Mouse (Mus musculus) intestine, embryonic 14.5 days (tissue): ENCODE data around the gene Cstb. TPM values are rescaled to one million over a fixed set of nuclear protein-coding genes. Genes with fewer than 3 reads are reported as not detected.
A peak's percentile ranks its signal among the peaks of the same experiment; 100 is the strongest.
"Not testable (repeated sequence)": the region's sequence is repeated elsewhere in the genome, so short reads cannot be mapped to it uniquely, and the experiment has no call there.

Source experiments
- ATAC-seq: fragments of 200-750 bp; cut with Nextera tagmentation; replicated peaks from 2 replicates; pipeline ENCODE4 v1.8.0; 2017; ENCODE audit warnings: low read depth, moderate number of reproducible peaks, moderate TSS enrichment, moderate library complexity; ENCODE audit not compliant: low FRiP score, low TSS enrichment
- DNase-seq: peaks from one replicate; pipeline ENCODE4 v3.0.0-alpha.2; 2018; ENCODE audit warnings: low spot score
- H3K27ac ChIP-seq: fragments of 300-500 bp; sonication (generic); 2 replicates; pipeline ENCODE4 v1.5.1; 2014; ENCODE audit warnings: low read depth, mild to moderate bottlenecking, control low read depth
- H3K27me3 ChIP-seq: fragments of 300-500 bp; sonication (generic); replicated peaks from 2 replicates; pipeline ENCODE4 v1.6.1; 2014; ENCODE audit warnings: low read length, control low read depth; ENCODE audit not compliant: control insufficient read depth, insufficient read depth
- H3K36me3 ChIP-seq: fragments of 300-500 bp; sonication (generic); 2 replicates; pipeline ENCODE4 v1.6.1; 2014; ENCODE audit warnings: low read length, control low read depth; ENCODE audit not compliant: control insufficient read depth, insufficient read depth
- H3K4me1 ChIP-seq: fragments of 300-500 bp; sonication (generic); replicated peaks from 2 replicates; pipeline ENCODE4 v1.6.1; 2014; ENCODE audit warnings: low read length, control low read depth, mixed read lengths; ENCODE audit not compliant: control insufficient read depth, insufficient read depth
- H3K4me2 ChIP-seq: fragments of 300-500 bp; sonication (generic); 2 replicates; pipeline ENCODE4 v1.6.1; 2014; ENCODE audit warnings: low read length
- H3K4me3 ChIP-seq: fragments of 300-500 bp; sonication (generic); 2 replicates; pipeline ENCODE4 v1.5.1; 2014; ENCODE audit warnings: low read depth, low read length, control low read depth, mixed read lengths
- H3K9ac ChIP-seq: fragments of 300-500 bp; sonication (generic); 2 replicates; pipeline ENCODE4 v1.6.1; 2014; ENCODE audit warnings: mild to moderate bottlenecking, low read length
- H3K9me3 ChIP-seq: fragments of 300-500 bp; sonication (generic); 2 replicates; pipeline ENCODE4 v1.6.1; 2016; ENCODE audit warnings: low read length, control low read depth; ENCODE audit not compliant: control insufficient read depth
- WGBS: fragments of 180-500 bp; shearing (Covaris S2); extraction: QIAGEN DNeasy Blood & Tissue Kit; methylation state at CpG from one replicate; pipeline ENCODE4 v1.1.7; 2014; 5-methylcytosine and 5-hydroxymethylcytosine counted together
- polyA plus RNA-seq: library from polyadenylated mRNA; unstranded; fragments of >200 nt; fragmentation: Nextera tagmentation; extraction: Ambion mirVana; gene quantifications from 2 replicates; pipeline ENCODE4 v1.2.1, GENCODE M21; 2014

Gene Cstb
- polyA plus RNA-seq, 1 experiment from 2014 or later, result 258 TPM

DNA sequence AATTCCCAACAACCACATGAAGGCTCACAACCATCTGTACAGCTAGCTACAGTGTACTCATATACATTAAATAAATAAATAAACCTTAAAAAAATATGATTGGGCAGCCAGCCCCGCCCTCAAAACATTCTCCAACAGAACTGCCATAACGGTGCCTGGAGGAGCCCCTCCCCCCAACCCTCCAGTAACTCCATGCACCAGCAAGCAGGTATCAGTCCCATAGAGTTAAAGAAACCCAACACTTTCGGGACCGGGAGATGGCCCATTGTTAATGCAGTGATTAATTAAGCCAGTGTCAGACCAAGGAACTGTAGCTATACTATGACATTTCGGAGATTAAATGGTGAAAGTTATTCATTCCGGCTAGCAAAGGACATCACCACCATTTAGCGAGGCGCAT lies 13.6 kb upstream of the Cstb start:
- Histone ChIP-seq H3K27me3 (no peaks in the 10 kb centered on the region), H3K27ac (0 out of 2 replicates have a peak overlapping the region, but pooled peaks have one; percentile 86), H3K9me3 (no peaks in the 10 kb centered on the region), H3K9ac (peak overlapping the region; percentile 82), H3K4me3 (peak overlapping the region; percentile 81), H3K4me2 (peak overlapping the region; percentile 91), H3K36me3 (peaks cover 40% of the 10 kb centered on the region), H3K4me1 (peaks cover 11% of the 10 kb centered on the region)
- 15% methylated on average over 8 of the region's 8 CpGs for WGBS
- no peak for ATAC-seq
- no peak for DNase-seq

DNA sequence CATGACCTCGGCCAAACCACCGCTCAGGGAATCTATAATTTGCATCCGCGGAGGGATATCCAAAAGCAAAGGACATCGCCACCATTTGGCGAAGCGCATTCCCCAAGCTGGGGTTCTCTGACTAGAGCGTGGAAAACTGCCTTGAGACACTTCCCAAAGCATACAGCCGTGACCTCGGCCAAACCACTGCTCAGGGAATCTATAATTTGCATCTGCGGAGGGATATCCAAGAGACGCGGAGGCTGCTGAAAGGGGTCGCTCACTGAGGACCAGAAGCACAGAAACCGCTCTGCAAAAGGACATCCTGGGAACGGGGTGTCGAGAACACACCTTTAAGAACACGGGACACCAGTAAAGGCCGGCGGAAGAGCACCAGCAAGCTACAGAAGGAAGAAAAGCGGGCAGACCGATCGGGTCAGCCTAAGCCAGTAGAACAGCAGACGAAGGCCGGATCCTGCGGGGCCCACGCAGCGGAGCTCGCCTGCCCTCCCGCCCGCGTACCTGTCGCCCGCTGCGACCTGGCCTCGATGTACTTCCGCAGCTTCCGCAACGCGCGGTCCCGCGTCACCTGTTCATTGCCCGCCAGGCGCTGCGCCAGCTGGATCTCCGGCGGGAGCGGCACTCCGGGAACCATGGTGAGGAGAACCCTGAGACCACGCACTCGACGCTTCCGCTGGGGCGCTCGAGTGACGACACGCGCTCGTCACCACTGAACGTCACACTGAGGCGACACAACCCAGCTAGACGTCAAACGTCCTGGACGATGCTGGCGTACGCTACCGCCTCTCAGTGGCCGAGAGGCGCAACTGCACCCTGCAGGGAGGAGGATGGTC lies 12.9 kb upstream of the Cstb start, which contains the start of gene Rrp1:
Rrp1 (minus strand) TSS at position 725 of the 833 bp plus-strand sequence.
- no peaks in the 10 kb centered on the region for H3K27me3 ChIP-seq
- no peaks in the 10 kb centered on the region for H3K9me3 ChIP-seq
- peaks cover 34% of the 10 kb centered on the region for H3K36me3 ChIP-seq
- peak within 1 kb of the TSS; percentile 91 for H3K4me2 ChIP-seq
- peaks cover 11% of the 10 kb centered on the region for H3K4me1 ChIP-seq
- ATAC-seq (peak; percentile 94), DNase-seq (peak; percentile 100)
- peak within 1 kb of the TSS; percentile 86 for H3K27ac ChIP-seq
- H3K4me3 ChIP-seq, result peak within 1 kb of the TSS; percentile 81
- H3K9ac ChIP-seq, result peak within 1 kb of the TSS; percentile 82
- under 1% methylated on average over 63 of the region's 70 CpGs for WGBS

GRCm38 (mm10) chr10:78413152-78413520 lies 12.3 kb upstream of the Cstb start:
- Histone ChIP-seq H3K27me3 (no peaks in the 10 kb centered on the region), H3K36me3 (peaks cover 28% of the 10 kb centered on the region), H3K4me3 (peak overlapping the region; percentile 81), H3K4me1 (peaks cover 11% of the 10 kb centered on the region), H3K4me2 (peak overlapping the region; percentile 91), H3K9ac (peak overlapping the region; percentile 82), H3K9me3 (no peaks in the 10 kb centered on the region), H3K27ac (no peak overlapping the region)
- ATAC-seq (no peak), DNase-seq (no peak)
- WGBS, result 44% methylated on average over 7 of the region's 7 CpGs

DNA sequence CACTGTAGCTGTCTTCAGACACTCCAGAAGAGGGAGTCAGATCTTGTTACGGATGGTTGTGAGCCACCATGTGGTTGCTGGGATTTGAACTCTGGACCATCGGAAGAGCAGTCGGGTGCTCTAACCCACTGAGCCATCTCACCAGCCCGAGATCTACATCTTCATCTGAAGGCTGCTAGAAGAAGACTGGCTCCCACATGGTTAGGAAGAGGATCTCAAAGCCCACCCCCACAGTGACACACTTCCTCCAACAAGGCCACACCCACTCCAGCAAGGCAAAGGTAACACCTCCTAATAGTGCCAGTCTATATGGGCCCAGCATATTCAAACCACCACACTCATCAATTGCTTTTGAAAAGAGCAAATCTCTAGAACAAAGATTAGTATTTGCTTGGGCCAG lies 10.5 kb upstream of the Cstb start:
- DNase-seq, H3K27me3 ChIP-seq, H3K27ac ChIP-seq, H3K9ac ChIP-seq, H3K9me3 ChIP-seq, H3K4me2 ChIP-seq, H3K4me3 ChIP-seq, ATAC-seq: not testable (repeated sequence)
- Histone ChIP-seq H3K36me3 (peaks cover 10% of the 10 kb centered on the region), H3K4me1 (peaks cover 11% of the 10 kb centered on the region)
- WGBS, result 84% methylated on average over 3 of the region's 4 CpGs

- H3K36me3 ChIP-seq, result no peaks in the 10 kb centered on the region
- no peak overlapping the region for H3K9ac ChIP-seq
- H3K27ac ChIP-seq, result no peak overlapping the region
- peaks cover 4% of the 10 kb centered on the region for H3K4me1 ChIP-seq
- H3K9me3 ChIP-seq, result no peaks in the 10 kb centered on the region
- WGBS, result 57% methylated on average over 5 of the region's 5 CpGs
- no peak for ATAC-seq
- H3K27me3 ChIP-seq, result no peaks in the 10 kb centered on the region
- no peak overlapping the region for H3K4me2 ChIP-seq
- H3K4me3 ChIP-seq, result no peak overlapping the region
- no peak for DNase-seq
Observed at GRCm38 (mm10) chr10:78417888-78418287, 7.6 kb upstream of the Cstb start.

- H3K4me3 ChIP-seq, result no peak overlapping the region
- H3K27me3 ChIP-seq, result no peaks in the 10 kb centered on the region
- WGBS, result 78% methylated on average over 2 of the region's 2 CpGs
- H3K4me1 ChIP-seq, result no peaks in the 10 kb centered on the region
- H3K4me2 ChIP-seq, result no peak overlapping the region
- H3K27ac ChIP-seq, result no peak overlapping the region
- DNase-seq, result no peak
- no peak overlapping the region for H3K9ac ChIP-seq
- no peaks in the 10 kb centered on the region for H3K36me3 ChIP-seq
- no peak for ATAC-seq
- H3K9me3 ChIP-seq, result no peaks in the 10 kb centered on the region
Observed at GRCm38 (mm10) chr10:78418791-78419190, 6.7 kb upstream of the Cstb start.

- no peak overlapping the region for H3K4me3 ChIP-seq
- H3K4me1 ChIP-seq, result 0 out of 2 replicates have a peak, but pooled peaks cover 4% of the 10 kb centered on the region
- H3K9me3 ChIP-seq, result no peaks in the 10 kb centered on the region
- no peak overlapping the region for H3K9ac ChIP-seq
- ATAC-seq, result no peak
- no peaks in the 10 kb centered on the region for H3K36me3 ChIP-seq
- H3K27ac ChIP-seq, result no peak overlapping the region
- WGBS, result 86% methylated on average over 2 of the region's 2 CpGs
- no peaks in the 10 kb centered on the region for H3K27me3 ChIP-seq
- H3K4me2 ChIP-seq, result no peak overlapping the region
- no peak for DNase-seq
Observed at GRCm38 (mm10) chr10:78420929-78421328, 4.5 kb upstream of the Cstb start.

- Histone ChIP-seq H3K4me3 (no peak overlapping the region), H3K27ac (no peak overlapping the region), H3K4me1 (0 out of 2 replicates have a peak, but pooled peaks cover 4% of the 10 kb centered on the region), H3K4me2 (no peak overlapping the region), H3K9me3 (no peaks in the 10 kb centered on the region), H3K9ac (no peak overlapping the region), H3K36me3 (peaks cover 8% of the 10 kb centered on the region; the same call in 1 of the 2 replicates), H3K27me3 (no peaks in the 10 kb centered on the region)
- WGBS, result 91% methylated on average over 3 of the region's 3 CpGs
- DNase-seq (no peak), ATAC-seq (no peak)
Observed at GRCm38 (mm10) chr10:78422614-78423013, 2.9 kb upstream of the Cstb start.
